Mouse (Mus musculus) G1E-ER4 (cell line): ENCODE data around the gene Tex36. TPM values are rescaled to one million over a fixed set of nuclear protein-coding genes. Genes with fewer than 3 reads are reported as not detected.

ENCODE experiments used
- GATA1 ChIP-seq: IDR thresholded peaks from one replicate; pipeline ENCODE4 v1.8.0; 2012; ENCODE audit warnings: low read length, inconsistent platforms
- polyA plus RNA-seq: library from polyadenylated mRNA; stranded (reverse); fragments of >175 nt; gene quantifications from 2 replicates; pipeline ENCODE4 v1.2.3, GENCODE M21; 2012

Gene Tex36
- polyA plus RNA-seq, 1 experiment = not detected

DNA sequence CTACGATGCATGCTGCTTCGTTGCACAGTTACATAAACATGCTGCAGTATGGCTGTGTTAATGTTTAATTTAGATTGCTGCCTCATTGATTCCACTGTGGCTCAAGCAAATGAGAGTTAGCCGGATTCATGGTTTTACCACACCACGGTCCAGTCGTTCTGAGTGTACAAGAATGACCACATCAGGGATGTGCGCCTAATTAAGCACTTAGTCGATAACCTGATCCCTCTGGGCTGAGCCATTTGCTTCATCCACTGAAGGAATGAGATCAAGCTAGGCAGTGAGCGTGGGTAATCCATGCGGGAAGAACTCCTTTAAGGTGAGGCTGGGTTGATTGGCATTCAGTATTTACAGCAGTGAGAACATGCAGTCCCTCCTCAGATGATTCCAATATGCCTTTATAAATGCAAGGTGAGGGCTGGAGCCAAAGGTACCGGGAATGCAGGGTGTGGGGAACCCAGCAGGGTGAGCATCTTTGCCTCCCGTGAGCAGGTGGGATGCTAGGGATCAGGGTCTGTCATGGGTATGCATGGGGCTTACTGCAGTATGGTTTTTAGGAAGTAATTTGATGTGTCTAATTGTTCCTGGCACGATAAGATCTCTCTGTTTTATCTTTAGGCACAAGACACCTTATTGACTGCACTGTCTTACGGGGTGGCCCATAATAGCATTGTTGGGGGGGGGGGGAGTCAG is 6.1 kb upstream of the Tex36 start:
- TF ChIP-seq GATA1 = no peak

DNA sequence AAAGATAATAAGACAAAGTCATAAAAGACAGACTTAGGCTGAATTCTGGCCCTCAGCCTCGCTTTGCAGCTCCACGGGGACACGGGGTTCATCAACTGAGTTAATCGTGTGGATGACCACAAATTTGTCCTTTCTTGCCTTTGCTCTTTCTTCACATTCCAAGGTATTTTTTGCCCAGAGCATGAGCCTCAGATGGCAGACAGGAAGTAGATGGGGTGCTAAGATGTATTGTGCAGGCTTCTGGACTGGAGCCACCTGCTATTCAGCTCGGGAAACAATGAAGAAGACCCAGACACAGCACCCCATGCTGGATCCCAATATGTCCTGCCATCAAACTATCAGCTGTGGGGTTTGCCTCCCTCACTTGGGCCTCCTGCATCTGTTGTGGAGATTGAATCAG is 5.4 kb upstream of the Tex36 start:
- TF ChIP-seq GATA1 = no peak

DNA sequence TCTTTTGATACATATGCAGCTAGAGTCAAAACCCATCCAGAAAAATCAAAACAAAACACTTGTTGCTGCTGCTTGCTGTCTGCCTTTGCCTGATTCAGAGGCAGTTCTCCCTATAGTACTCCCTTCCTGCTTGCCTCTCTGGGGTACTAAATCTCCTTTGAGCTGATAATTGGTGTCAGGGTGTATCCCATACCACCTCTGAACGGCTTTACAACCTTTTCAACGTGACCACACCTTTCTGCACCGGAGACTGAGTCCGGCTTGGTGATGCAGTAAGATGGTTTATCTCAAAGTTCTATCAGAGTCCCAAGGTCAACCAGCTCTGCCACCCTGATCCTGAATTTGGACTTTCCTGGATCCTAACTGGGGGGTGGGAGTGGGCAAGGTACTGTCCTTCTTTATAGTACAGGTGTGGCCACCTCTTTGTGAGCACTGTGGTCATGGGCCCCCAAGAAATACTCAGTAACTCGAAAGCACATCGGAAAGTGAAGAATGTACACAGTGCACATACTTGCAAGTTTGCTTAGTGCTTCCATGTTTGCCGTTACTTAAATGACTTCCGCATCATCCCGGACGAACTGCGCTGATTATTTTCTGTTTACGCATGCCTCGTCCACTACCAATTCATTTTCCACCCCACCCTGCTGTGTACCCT is 2.6 kb upstream of the Tex36 start:
- TF ChIP-seq GATA1 = no peak

DNA sequence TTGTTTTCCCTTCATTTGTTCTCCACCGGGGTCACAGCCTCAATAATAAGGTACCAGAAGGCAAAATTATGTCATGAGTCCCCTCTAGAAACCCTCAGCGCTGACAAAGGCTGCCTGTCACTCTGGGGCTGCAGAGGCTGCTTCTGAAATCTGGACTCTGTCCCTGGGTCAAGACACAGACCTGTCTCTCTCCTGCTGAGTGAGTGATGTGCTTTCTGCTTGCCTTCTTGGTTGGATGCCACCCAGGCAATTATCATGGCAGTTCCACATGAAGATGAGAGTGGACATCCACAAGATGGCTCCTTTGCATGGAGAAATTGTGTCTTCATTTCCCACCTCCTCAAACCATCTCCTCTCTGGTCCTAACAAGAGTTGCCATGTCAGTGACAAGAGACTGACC is 1.2 kb upstream of the Tex36 start:
- TF ChIP-seq GATA1 = no peak

DNA sequence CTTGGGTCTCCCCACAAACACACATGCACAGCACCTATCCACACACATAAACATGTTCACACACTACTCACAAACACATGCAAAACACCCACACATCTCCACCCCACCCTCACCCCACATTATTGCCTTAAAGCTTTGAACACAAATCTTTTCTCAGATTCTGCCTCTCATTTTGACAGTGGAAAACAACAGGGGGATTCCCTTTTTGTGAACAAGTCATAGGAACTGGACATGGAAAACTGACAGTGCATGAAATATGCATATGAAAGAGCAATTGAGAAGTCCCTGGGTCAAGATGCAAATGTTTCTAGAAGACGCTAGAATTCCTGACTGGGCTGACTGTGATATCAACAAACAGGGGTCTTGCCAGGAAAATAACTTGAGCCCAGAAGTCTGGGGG is 1.4 kb downstream of the Tex36 start:
- TF ChIP-seq GATA1 = no peak

DNA sequence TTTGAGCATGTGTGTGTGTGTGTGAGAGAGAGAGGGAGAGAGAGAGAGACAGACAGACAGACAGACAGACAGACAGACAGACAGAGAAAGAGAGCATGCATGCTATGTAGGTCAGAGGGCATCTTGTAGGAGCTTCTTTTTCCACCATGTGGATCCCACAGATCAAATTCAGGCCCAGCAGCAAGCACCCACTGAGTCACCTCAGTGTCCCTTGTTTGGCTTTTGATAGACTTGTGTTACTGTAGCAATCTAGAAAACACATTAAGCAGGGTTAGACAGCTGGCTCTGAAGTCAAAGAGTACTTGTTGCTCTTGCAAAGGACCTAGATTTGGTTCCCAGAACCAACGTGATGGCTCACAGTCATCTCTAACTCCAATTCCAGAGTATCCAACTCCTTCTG is 10.2 kb downstream of the Tex36 start:
- no peak for TF ChIP-seq GATA1

DNA sequence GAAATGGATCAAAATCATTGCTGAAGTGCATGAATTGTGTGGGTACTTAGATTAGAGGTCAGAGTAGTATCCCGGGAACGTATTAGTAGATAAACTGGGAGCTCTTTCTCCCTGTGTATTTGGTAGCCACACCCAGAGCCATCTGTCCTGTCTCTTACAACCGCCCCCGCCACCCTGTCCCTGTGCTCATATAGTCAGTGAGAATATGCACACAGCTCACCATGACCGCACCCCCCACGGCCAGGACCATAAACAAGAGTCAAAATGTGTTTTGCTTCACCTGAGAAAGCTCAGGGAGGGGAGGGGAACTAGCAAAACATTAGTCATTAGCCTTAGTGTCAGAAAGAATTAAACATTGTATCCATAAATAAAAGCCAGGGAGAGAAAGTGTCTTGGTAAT is 18.7 kb downstream of the Tex36 start:
- no peak for TF ChIP-seq GATA1

DNA sequence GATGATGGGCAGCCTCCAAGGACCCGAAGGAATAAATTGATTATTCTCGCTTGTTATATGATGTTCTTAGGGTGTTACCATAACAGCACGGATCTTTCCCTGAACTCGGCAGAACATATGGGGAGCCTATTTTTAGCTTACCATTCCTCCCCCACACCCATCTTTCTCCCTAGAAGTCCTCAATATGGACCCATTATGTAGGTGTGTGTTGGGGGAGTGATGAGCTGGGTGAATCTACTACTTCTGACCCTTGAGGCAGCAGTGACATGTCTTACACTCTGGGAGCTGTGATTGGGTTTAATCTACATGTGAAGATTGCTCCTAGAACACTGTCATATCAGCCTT is 21.7 kb downstream of the Tex36 start:
- no peak for TF ChIP-seq GATA1

DNA sequence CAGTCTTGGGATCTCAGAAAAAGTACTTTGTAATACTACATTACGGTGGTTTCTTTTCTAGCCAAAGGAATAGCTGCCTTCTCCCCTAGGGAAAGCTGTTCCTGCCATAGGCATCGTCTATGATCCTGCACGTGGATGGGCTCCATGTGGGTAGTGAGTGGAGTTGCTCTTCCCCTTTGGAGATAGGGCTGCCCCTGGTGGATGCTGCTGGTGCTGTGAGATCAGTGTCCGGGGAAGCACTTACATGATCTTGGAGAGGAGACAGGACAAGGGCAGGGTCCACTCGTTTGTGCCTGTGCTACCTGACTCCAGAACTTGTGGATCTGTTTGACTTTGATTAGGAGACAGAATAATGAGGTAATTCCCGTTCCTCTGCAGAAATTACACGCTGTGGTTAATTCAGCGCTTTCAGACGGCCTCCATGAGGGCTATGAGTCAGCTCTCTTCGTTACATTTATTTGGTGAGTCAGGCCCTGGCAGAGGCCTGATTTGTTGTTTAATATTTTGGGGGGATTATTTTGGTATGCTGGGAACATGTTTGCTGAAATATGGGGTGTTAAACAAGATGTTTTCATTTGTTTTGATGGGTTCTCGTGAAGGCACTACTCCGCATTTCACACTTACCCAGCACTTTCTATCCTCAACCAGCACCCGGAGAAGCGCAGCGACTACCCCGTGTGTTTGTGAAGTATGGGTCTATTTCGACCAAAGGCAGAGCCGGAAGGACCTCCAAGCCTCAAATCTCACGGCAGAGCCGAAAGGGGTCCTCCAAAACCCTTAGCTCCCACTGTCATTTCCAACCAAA is 22.3 kb downstream of the Tex36 start:
- no peak for TF ChIP-seq GATA1

DNA sequence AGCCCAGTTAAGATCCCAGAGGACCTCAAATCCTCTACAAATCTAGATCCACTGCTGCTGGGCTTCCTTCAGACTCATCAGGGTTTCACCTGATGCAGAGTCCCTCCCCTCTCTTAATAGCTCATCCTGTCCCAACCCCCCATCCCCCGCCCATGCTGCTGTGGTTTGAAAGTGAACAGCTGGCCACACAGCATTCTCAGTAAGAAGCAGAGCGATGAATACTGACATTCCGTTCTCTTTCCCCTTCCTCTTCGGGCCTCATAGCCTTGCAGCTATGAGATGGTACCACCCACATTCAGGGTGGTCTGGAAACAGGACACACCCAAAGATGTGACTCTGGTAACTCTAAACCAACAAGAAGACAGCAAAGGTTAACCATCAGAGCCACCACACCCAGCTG is 25.1 kb downstream of the Tex36 start:
- no peak for TF ChIP-seq GATA1

DNA sequence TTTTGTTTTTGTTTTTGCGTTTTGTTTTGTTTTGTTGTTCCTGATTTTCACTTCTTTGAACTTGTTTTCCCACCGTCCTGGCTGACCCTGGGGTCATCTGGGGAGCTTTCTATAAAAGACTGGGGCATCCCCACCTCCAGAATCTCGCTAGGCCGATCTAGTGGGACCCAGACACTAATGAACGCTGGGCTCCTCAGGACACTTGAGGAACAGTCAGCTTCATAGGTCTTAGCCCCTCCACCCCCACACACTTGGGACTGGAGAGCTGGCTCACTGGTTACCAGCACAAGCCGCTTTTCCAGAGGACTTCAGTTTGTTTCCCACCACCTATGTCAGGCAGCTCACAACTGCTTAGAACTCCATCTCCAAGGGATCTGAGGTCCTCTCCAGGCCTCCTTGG is 25.7 kb downstream of the Tex36 start:
- TF ChIP-seq GATA1 = no peak

DNA sequence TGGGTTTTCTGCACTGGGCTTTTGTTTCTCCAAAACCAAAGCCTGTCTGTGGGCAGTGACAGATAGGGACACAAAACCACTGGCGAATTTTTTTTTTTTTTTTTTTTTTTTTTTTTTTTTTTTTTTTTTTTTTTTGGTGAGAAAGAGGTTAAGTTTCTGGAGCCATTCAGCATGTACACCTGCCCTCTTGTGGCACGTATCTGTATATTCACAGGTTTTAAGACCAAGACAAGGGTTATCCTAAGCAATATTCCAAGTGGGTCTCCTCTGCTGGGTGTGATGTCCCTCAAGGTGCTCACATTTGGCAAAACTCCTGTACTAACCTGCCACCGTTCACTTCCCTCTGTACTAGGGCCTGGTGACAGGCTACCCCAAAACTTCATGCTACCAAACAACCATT is 30.0 kb downstream of the Tex36 start:
- TF ChIP-seq GATA1 = no peak

DNA sequence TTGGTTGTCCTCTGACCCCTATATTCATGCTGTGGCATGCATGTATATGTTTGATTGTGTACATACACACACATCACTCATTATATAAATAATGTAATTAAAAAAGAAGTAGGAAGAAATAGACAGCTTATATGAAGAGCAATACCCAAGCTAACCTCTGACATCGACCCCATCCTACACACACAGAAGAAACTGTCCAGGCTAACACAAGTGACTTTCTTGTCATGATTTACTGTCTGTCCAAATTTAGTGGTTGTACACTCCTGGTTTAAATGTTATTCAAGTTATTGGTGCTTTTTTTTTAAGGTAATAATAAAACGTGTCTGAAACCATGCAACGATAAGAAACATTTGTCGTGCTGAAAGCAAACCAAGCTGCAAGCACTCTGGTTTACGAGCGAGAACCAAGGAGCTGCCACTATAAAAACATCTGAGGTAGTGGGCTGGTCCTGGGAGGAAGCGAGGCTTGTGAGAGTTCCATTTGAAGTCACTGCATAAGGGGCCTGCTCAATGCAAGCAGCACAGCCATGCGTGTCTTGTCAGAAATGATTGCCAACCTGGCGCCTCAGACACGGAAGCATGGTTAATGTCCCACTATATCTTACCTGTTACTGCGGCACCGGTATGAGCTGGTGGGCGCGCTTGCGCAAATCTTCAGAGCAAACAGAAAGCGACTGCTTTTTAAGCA is 32.6 kb downstream of the Tex36 start:
- no peak for TF ChIP-seq GATA1

DNA sequence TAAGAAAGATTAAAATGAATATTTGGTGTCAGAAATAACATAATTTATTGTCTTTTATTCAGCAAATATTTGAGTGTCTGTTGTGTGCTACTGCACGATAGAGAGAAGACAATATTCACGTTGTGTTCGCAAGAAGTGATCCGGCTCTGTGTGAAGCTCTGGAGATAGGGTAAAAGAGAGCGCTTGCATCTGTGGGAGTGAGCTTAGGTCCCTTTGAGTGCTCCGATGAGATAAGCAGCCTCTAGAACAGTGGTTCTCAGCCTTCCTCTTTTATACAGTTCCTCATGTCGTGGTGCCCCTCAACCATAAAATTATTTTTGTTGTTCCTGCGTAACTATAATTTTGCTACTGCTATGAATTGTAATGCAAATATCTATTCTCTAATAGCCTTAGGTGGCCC is 37.4 kb downstream of the Tex36 start:
- no peak for TF ChIP-seq GATA1

DNA sequence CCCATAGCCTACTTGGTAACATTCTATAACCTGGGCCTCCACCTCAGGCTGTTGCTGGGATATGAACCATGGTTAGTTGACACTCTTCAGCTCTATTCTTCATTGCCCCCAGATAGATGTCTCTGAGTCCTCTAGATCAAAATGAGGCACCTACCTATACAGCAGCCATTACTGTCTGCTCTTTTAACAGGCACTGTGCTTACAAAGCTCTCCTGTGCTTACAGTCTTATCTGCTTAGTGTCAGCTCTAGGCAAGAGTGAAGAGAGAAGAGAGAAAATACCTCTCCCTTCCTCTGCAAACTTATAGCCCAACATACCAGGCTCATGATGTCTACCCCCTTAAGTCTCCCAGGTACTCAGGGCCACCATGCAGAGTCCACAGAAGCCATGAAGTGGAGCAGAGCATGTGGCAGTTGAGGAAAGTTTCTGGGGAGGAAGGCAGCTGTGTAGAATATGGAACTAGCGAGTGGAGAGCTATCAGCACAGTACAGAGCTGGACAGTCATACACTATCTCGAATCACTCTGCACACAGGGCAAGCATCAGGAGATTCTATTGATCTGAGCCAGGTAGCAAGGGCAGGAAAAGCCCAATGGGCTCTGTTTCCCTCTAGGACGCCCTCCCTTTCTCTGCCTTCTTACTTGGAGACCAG is 38.7 kb downstream of the Tex36 start:
- no peak for TF ChIP-seq GATA1

DNA sequence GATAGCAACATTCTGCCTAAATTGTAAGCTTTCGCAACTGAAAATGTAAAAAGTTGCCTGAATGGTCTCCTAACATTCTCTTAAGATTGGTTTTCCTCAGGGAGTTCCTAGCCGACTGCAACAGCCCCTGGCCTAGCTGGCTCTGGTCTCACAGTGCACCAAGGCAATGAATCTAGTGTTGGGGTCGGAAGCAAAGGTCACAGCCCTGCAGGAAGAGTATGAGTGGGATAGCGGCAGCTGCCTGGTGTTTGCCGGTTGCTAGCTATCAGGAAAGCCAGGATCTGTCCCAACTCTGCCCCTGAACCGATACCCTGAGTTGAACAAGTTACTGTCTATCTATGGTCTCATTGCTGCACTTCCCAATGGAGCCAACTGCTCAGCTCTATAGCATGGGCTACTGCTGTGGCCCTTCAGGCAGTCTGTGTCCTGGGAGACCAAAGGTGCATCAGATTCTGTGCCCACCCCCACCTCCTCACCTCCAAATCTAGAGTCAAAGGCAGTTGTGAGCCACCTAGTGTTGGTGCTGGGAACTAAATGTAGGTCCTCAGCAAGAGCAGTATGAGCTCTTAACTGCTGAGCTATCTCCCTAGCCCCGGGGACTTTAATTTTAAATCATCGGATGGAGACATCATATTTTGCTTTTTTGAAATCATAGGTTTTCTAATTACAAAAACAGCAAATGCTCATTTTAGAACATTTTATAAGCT is 46.0 kb downstream of the Tex36 start:
- TF ChIP-seq GATA1 = no peak
